Mouse (Mus musculus) bone marrow, adult 2 months (tissue): ENCODE results near the gene Tysnd1.

Experiments
- CTCF ChIP-seq: fragments of 200-500 bp; IDR thresholded peaks from 2 replicates; pipeline ENCODE4 v1.5.1; 2011; ENCODE audit warnings: low read length, control low read depth; ENCODE audit not compliant: control insufficient read depth, insufficient read depth
- POLR2A ChIP-seq: fragments of 200-500 bp; IDR thresholded peaks from 2 replicates; pipeline ENCODE4 v1.6.1; 2011; ENCODE audit warnings: low read depth, mild to moderate bottlenecking, control low read depth, low read length, borderline replicate concordance; ENCODE audit not compliant: control insufficient read depth

DNA sequence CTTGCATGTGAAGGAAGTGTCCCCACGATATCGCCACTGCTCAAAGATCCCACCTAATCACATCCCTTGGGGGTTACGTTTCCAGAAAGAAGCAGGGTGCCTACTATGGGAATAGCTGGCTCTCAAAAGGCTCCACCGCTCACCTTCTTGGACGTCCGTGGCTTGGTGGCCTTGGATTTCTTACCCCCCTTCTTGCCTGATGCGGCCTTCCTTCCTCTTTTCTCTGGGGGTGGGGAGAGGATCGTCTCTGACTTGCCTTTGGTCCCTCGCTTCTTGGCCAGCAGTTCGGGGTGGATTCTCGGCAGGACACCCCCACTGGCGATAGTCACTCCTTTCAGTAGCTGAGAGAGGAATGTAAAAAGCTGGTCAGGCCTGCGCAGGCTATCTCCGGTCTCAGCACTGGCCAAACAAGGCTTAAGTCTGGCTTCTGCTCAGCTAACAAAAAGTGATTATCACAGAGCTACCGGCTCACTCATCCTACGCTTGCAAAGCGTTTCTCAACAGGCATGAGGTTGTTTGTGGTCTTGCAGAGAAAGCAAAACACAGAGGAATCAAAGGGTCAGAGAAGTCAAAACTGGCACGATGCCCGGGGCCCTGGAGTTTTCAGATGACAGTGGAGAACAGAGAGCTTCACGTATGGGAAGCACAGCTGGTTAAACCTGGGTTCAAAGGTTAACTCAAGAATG lies 56.4 kb downstream of the Tysnd1 start:
- no peak for TF ChIP-seq CTCF
- TF ChIP-seq POLR2A = no peak
